Mouse (Mus musculus): ENCODE results near the gene Pate2.

- no peak for TF ChIP-seq POLR2A (IDR thresholded peaks at IDR 0.05; ENCODE audit: borderline replicate concordance, control insufficient read depth, low read depth, low read length)
- no peak for TF ChIP-seq CTCF (IDR thresholded peaks at IDR 0.05; ENCODE audit: control insufficient read depth, insufficient read depth, low read length)
Observed at GRCm38 (mm10) chr9:35533266-35533665, 36.8 kb upstream of the Pate2 start.

Measured in bone marrow, adult 2 months (tissue).